20 mouse cellular contexts compared by ENCODE assay signal in the genomic region with DNA sequence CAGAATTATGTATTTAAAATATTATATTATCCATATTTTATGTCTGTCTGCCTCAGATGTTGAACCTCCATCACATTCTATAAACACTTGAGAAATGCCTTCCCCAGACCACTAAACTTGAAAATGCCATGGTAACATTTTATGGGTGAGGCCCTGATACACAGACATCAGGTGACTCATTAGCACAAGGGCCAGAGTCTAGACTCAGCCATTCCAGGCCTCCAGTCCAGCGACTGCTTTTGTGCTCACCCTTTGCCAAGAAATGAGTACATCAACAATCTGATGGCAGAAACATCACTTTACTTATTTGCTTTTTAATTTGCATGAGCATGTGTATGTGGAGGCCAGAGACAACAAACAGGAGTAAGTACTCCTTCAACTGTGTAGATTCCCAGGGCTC. TPM values are rescaled to one million over a fixed set of nuclear protein-coding genes. Genes with fewer than 3 reads are reported as not detected.
DNase-seq lines count a peak whose midpoint lies in the region; ATAC-seq and TF ChIP-seq lines count a peak whose summit lies in the region.
"Had no signal": no experiment of that assay in that cellular context is flagged by ENCODE, and none has a peak within 500 bp of the region (broad histone marks: within the 10 kb centered on the region; RNA-seq: fewer than 3 reads in every experiment).

No protein-coding gene starts in this region.

- H3K4me1 ChIP-seq in liver, adult 2 months (ENCODE audit: control insufficient read depth, insufficient read depth, low read length) = no peaks in the 10 kb centered on the region
- peaks cover 2% of the 10 kb centered on the region for H3K4me1 ChIP-seq in liver, embryonic 12.5 days
- H3K4me1 ChIP-seq: neural tube, embryonic 15.5 days had no signal

- no peak overlapping the region for H3K9ac ChIP-seq in liver, adult 2 months (ENCODE audit: low read depth, low read length)
- no peak overlapping the region for H3K9ac ChIP-seq in liver, embryonic 12.5 days
- H3K9ac ChIP-seq: liver, embryonic 13.5 days; neural tube, embryonic 15.5 days had no signal

- no peak for TF ChIP-seq CTCF in liver, adult 2 months (IDR thresholded peaks at IDR 0.05; ENCODE audit: low read depth, low read length)

- H3K36me3 ChIP-seq in liver, adult 2 months (ENCODE audit: control insufficient read depth, insufficient read depth, low read length) = no peaks in the 10 kb centered on the region
- H3K36me3 ChIP-seq in liver, embryonic 12.5 days = no peaks in the 10 kb centered on the region
- H3K36me3 ChIP-seq: embryonic facial prominence, embryonic 10.5 days; liver, embryonic 13.5 days; neural tube, embryonic 15.5 days had no signal

- H3K27me3 ChIP-seq in liver, adult 2 months (ENCODE audit: control insufficient read depth, insufficient read depth, low read length) = no peaks in the 10 kb centered on the region
- H3K27me3 ChIP-seq in liver, embryonic 12.5 days (replicated peaks) = no peaks in the 10 kb centered on the region
- H3K27me3 ChIP-seq: liver, embryonic 13.5 days; neural tube, embryonic 15.5 days had no signal

- peak; percentile 8 for DNase-seq in adrenal gland, adult 2 months
- DNase-seq in adrenal gland, adult 8-10 months = no peak
- peak; percentile 22 for DNase-seq in liver, adult 2 months (ENCODE audit: extremely low read depth, low read depth, low spot score)
- peak; percentile 32 for DNase-seq in forelimb bud, embryonic 11.5 days (ENCODE audit: low read depth, low spot score)
- DNase-seq in skeletal muscle tissue, adult 2 months (ENCODE audit: low read depth, low spot score) = peak; percentile 27
- DNase-seq in right cerebral cortex, postnatal 25 days = no peak
- DNase-seq in urinary bladder, postnatal 25 days (ENCODE audit: low spot score) = no peak
- DNase-seq: cerebellum, postnatal 25 days; heart, adult 2 months; heart, postnatal 10 days; liver, embryonic 13.5 days; retina, postnatal 1 day had no signal

- TF ChIP-seq POLR2A in liver, adult 2 months (IDR thresholded peaks at IDR 0.05; ENCODE audit: extremely low read depth, insufficient read depth, low read length) = no peak

- no peaks in the 10 kb centered on the region for H3K9me3 ChIP-seq in liver, embryonic 12.5 days (replicated peaks)
- H3K9me3 ChIP-seq: embryonic facial prominence, embryonic 10.5 days; liver, embryonic 13.5 days; neural tube, embryonic 15.5 days had no signal

- no peak overlapping the region for H3K4me3 ChIP-seq in liver, adult 2 months (ENCODE audit: insufficient read depth, low read depth, low read length)
- no peak overlapping the region for H3K4me3 ChIP-seq in liver, embryonic 12.5 days
- H3K4me3 ChIP-seq: embryonic facial prominence, embryonic 10.5 days; heart, adult 2 months; liver, embryonic 13.5 days; neural tube, embryonic 15.5 days had no signal

- H3K27ac ChIP-seq in liver, adult 2 months (replicated peaks; ENCODE audit: insufficient read depth, low read depth, low read length) = no peak overlapping the region
- no peak overlapping the region for H3K27ac ChIP-seq in liver, embryonic 12.5 days
- H3K27ac ChIP-seq: embryonic facial prominence, embryonic 10.5 days; heart, adult 2 months; liver, embryonic 13.5 days; neural tube, embryonic 15.5 days had no signal

- no peak for ATAC-seq in liver, embryonic 12.5 days
- ATAC-seq: hindbrain, embryonic 16.5 days had no signal

- WGBS in liver, adult 2 months = 18% methylated on average over 1 of the region's 1 CpGs
- WGBS in liver, embryonic 12.5 days (ENCODE audit: insufficient replicate concordance) = 64% methylated on average over 1 of the region's 1 CpGs

- H3K79me2 ChIP-seq in liver, adult 2 months (ENCODE audit: control insufficient read depth, insufficient read depth, low read length) = no peaks in the 10 kb centered on the region

- no peak overlapping the region for H3K4me2 ChIP-seq in liver, embryonic 12.5 days
- H3K4me2 ChIP-seq: liver, embryonic 13.5 days; neural tube, embryonic 15.5 days had no signal

RNA-seq across cellular contexts. Expression of a gene that starts 22.0 kb away (rescaled TPM):
- not detected for total RNA-seq in adrenal gland, adult 2 months (2021)
- polyA plus RNA-seq in adrenal gland, adult 2 months (2012; rRNA removed) = not detected in 2 replicates
- not detected for total RNA-seq in adrenal gland, adult 8-10 months (2022)
- total RNA-seq in liver, adult 2 months (2014; rRNA removed) = 0.09 TPM in 1 of 2 replicates, not detected in the other
- polyA plus RNA-seq in liver, adult 2 months (2012; rRNA removed) = not detected in 2 replicates
- polyA plus RNA-seq in liver, embryonic 12.5 days (2016; fragmentation: Nextera tagmentation; extraction: Ambion mirVana) = not detected in 2 replicates
- total RNA-seq: heart, adult 2 months; heart, postnatal 10 days; left cerebral cortex, postnatal 10 days had no signal
- polyA plus RNA-seq: embryonic facial prominence, embryonic 10.5 days; frontal cortex, adult 2 months; heart, adult 2 months; hindbrain, embryonic 16.5 days; liver, embryonic 13.5 days; neural tube, embryonic 15.5 days; spleen, adult 2 months; testis, adult 2 months had no signal

Comparison
In these comparisons a context has a peak if more than half of its experiments do, and no peak if none do; other contexts are left out.
1. DNase-seq: peak in adrenal gland, adult 2 months (single experiment), liver, adult 2 months (single experiment), forelimb bud, embryonic 11.5 days (single experiment) and skeletal muscle tissue, adult 2 months (single experiment); none in adrenal gland, adult 8-10 months (single experiment), right cerebral cortex, postnatal 25 days (single experiment) and urinary bladder, postnatal 25 days (single experiment).